Mouse (Mus musculus) neural tube, embryonic 13.5 days (tissue): ENCODE data around the gene Fdx1l. TPM values are rescaled to one million over a fixed set of nuclear protein-coding genes. Genes with fewer than 3 reads are reported as not detected.
A peak's percentile ranks its signal among the peaks of the same experiment; 100 is the strongest.

Source experiments
- ATAC-seq: fragments of 200-750 bp; cut with Nextera tagmentation; 2 replicates; pipeline ENCODE4 v1.8.0; 2017; ENCODE audit warnings: low read depth, mild to moderate bottlenecking, moderate TSS enrichment, moderate library complexity
- H3K27ac ChIP-seq: fragments of 300-500 bp; sonication (generic); replicated peaks from 2 replicates; pipeline ENCODE4 v1.5.1; 2015; ENCODE audit warnings: moderate library complexity, mild to moderate bottlenecking, inconsistent platforms
- H3K27me3 ChIP-seq: fragments of 300-500 bp; sonication (generic); 2 replicates; pipeline ENCODE4 v1.6.1; 2015; ENCODE audit warnings: mild to moderate bottlenecking, inconsistent platforms
- H3K36me3 ChIP-seq: fragments of 300-500 bp; sonication (generic); 2 replicates; pipeline ENCODE4 v1.6.1; 2015; ENCODE audit warnings: mild to moderate bottlenecking, inconsistent platforms
- H3K4me1 ChIP-seq: fragments of 300-500 bp; sonication (generic); replicated peaks from 2 replicates; pipeline ENCODE4 v1.6.1; 2015; ENCODE audit warnings: inconsistent platforms
- H3K4me2 ChIP-seq: fragments of 300-500 bp; sonication (generic); 2 replicates; pipeline ENCODE4 v1.6.1; 2015; ENCODE audit warnings: inconsistent platforms, mild to moderate bottlenecking, moderate library complexity
- H3K4me3 ChIP-seq: fragments of 300-500 bp; sonication (generic); 2 replicates; pipeline ENCODE4 v1.5.1; 2015; ENCODE audit warnings: mild to moderate bottlenecking, inconsistent platforms
- H3K9ac ChIP-seq: fragments of 300-500 bp; sonication (generic); 2 replicates; pipeline ENCODE4 v1.6.1; 2015; ENCODE audit warnings: moderate library complexity, mild to moderate bottlenecking, inconsistent platforms
- H3K9me3 ChIP-seq: fragments of 300-500 bp; sonication (generic); 2 replicates; pipeline ENCODE4 v1.6.1; 2016; ENCODE audit warnings: inconsistent platforms
- WGBS: fragments of 180-500 bp; shearing (Covaris S2); methylation state at CpG from one replicate; pipeline ENCODE4 v1.1.7; 2015; 5-methylcytosine and 5-hydroxymethylcytosine counted together
- microRNA counts: library from miRNA; unstranded; fragments of <30 nt; microRNA quantifications from one replicate; lab custom pipeline; 2016
- microRNA-seq: library from miRNA; unstranded; fragments of <30 nt; microRNA quantifications from one replicate; pipeline ENCODE4, GENCODE M21; 2016
- polyA plus RNA-seq: library from polyadenylated mRNA; unstranded; fragments of >200 nt; fragmentation: Nextera tagmentation; extraction: Ambion mirVana; gene quantifications from 2 replicates; pipeline ENCODE4 v1.2.1, GENCODE M21; 2015

Gene Fdx1l
- polyA plus RNA-seq, 1 experiment from 2014 or later, result 60.2 TPM

DNA sequence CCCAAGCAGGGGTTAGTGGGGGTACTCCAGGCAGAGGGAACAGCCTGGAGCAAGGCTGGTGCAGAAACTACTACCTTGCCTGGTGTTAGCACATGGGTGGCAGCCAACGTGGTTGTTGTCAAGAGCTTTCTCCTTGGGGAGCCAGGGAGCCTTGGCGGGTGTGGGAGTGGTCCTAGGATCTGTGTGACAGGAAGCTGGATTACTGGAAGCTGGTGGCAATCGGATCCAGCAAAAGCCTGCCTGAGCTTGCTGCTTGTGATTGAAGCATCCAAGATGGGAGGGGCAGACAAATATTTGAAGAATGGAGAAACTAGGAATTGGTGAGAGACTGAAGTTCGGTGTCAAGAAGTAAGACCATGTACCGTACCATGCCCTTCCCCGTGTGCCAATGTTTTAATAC is 51.1 kb downstream of the Fdx1l start:
- no peaks in the 10 kb centered on the region for H3K9me3 ChIP-seq
- no peak overlapping the region for H3K9ac ChIP-seq
- ATAC-seq, result no peak
- H3K4me1 ChIP-seq, result 0 out of 2 replicates have a peak, but pooled peaks cover 1% of the 10 kb centered on the region
- peaks cover 51% of the 10 kb centered on the region for H3K27me3 ChIP-seq
- H3K4me2 ChIP-seq, result no peak overlapping the region
- H3K4me3 ChIP-seq, result no peak overlapping the region
- no peak overlapping the region for H3K27ac ChIP-seq
- WGBS, result 67% methylated on average over 6 of the region's 6 CpGs
- H3K36me3 ChIP-seq, result no peaks in the 10 kb centered on the region

GRCm38 (mm10) chr9:21021363-21021762 is 52.1 kb downstream of the Fdx1l start:
- Histone ChIP-seq H3K4me2 (no peak overlapping the region), H3K27ac (no peak overlapping the region), H3K4me3 (no peak overlapping the region), H3K4me1 (no peaks in the 10 kb centered on the region), H3K9ac (no peak overlapping the region), H3K36me3 (no peaks in the 10 kb centered on the region), H3K27me3 (peaks cover 51% of the 10 kb centered on the region), H3K9me3 (no peaks in the 10 kb centered on the region)
- 80% methylated on average over 3 of the region's 3 CpGs for WGBS
- ATAC-seq, result no peak

GRCm38 (mm10) chr9:21018600-21018999 is 54.8 kb downstream of the Fdx1l start:
- Histone ChIP-seq H3K4me1 (peaks cover 10% of the 10 kb centered on the region), H3K9ac (no peak overlapping the region), H3K9me3 (no peaks in the 10 kb centered on the region), H3K27ac (no peak overlapping the region), H3K4me3 (no peak overlapping the region), H3K4me2 (no peak overlapping the region), H3K36me3 (no peaks in the 10 kb centered on the region), H3K27me3 (peaks cover 67% of the 10 kb centered on the region)
- ATAC-seq, result no peak
- WGBS, result 64% methylated on average over 2 of the region's 2 CpGs

MicroRNAs encoded within 50 kb of the gene (microRNA counts, 519-probe panel; counts per million panel counts)
- microRNA mmu-miR-1900 (lab: Ali Mortazavi, UCI), result 3,615 counts per million, percentile 53 among the panel's probes with 10 or more counts

Small RNA genes lying within 50 kb of the gene (microRNA-seq; reads per million reads assigned to microRNA genes)
- gene Mir1900 (not detected), gene Mir7082 (not detected)

Other genes starting within 250 kb of the Fdx1l start
- gene A230050P20Rik, start 205.0 kb downstream of the Fdx1l start, polyA plus RNA-seq, result 2.6 and 2.7 TPM in 2 replicates
- 8.8 and 9.7 TPM in 2 replicates for gene Angptl6, start 193.9 kb downstream of the Fdx1l start, polyA plus RNA-seq
- 48.1 and 51.9 TPM in 2 replicates for gene Ppan, start 185.4 kb downstream of the Fdx1l start, polyA plus RNA-seq
- 253 and 267 TPM in 2 replicates for gene Eif3g, start 175.0 kb downstream of the Fdx1l start, polyA plus RNA-seq
- 54.2 and 63.7 TPM in 2 replicates for gene Dnmt1, start 113.7 kb downstream of the Fdx1l start, polyA plus RNA-seq
- gene S1pr2, start 96.8 kb downstream of the Fdx1l start, polyA plus RNA-seq, result 9.9 and 10.1 TPM in 2 replicates
- 105 and 110 TPM in 2 replicates for gene Mrpl4, start 70.9 kb downstream of the Fdx1l start, polyA plus RNA-seq
- gene Icam1, start 57.6 kb downstream of the Fdx1l start, polyA plus RNA-seq, result 3.9 and 4.8 TPM in 2 replicates
- 0.33 and 0.56 TPM in 2 replicates for gene Icam4, start 44.2 kb downstream of the Fdx1l start, polyA plus RNA-seq
- gene Icam5, start 41.5 kb downstream of the Fdx1l start, polyA plus RNA-seq, result 0.45 and 0.68 TPM in 2 replicates
- 1.4 and 2.1 TPM in 2 replicates for gene Zglp1, start 6.5 kb downstream of the Fdx1l start, polyA plus RNA-seq
- 0.91 and 0.98 TPM in 2 replicates for gene Gm49373, start 518 bp downstream of the Fdx1l start, polyA plus RNA-seq
- gene Gm38431, start 18.4 kb upstream of the Fdx1l start, polyA plus RNA-seq, result 1.3 and 1.6 TPM in 2 replicates
- 37.3 and 38.3 TPM in 2 replicates for gene Raver1, start 18.4 kb upstream of the Fdx1l start, polyA plus RNA-seq
- gene Tyk2, start 57.6 kb upstream of the Fdx1l start, polyA plus RNA-seq, result 11.7 TPM in 2 replicates
- 228 and 273 TPM in 2 replicates for gene Cdc37, start 76.4 kb upstream of the Fdx1l start, polyA plus RNA-seq
- gene Pde4a, start 92.1 kb upstream of the Fdx1l start, polyA plus RNA-seq, result 17.5 and 18.9 TPM in 2 replicates
- gene Keap1, start 165.7 kb upstream of the Fdx1l start, polyA plus RNA-seq, result 60.9 and 64.4 TPM in 2 replicates
- gene S1pr5, start 174.8 kb upstream of the Fdx1l start, polyA plus RNA-seq, result 3.0 and 3.8 TPM in 2 replicates
- gene Atg4d, start 191.7 kb upstream of the Fdx1l start, polyA plus RNA-seq, result 55.3 and 56.1 TPM in 2 replicates
- gene Kri1, start 214.4 kb upstream of the Fdx1l start, polyA plus RNA-seq, result 11.1 and 15.1 TPM in 2 replicates
- 95.5 and 114 TPM in 2 replicates for gene Cdkn2d, start 217.8 kb upstream of the Fdx1l start, polyA plus RNA-seq
- 0.89 and 1.1 TPM in 2 replicates for gene Ap1m2, start 238.7 kb upstream of the Fdx1l start, polyA plus RNA-seq
- gene Slc44a2, start 247.1 kb upstream of the Fdx1l start, polyA plus RNA-seq, result 70.1 and 73.1 TPM in 2 replicates